Mouse (Mus musculus): Measurements from ENCODE around the gene Malsu1. TPM values are rescaled to one million over a fixed set of nuclear protein-coding genes. Genes with fewer than 3 reads are reported as not detected.

Gene Malsu1
- polyA plus RNA-seq, 1 experiment from 2014 or later: 69.8 TPM

GRCm38 (mm10) chr6:49130328-49130727 is 56.7 kb downstream of the Malsu1 start:
- Histone ChIP-seq H3K9me3 (replicated peaks) (no peaks in the 10 kb centered on the region), H3K4me1 (peaks cover 7% of the 10 kb centered on the region; the same call in 1 of the 2 replicates), H3K4me3 (no peak overlapping the region), H3K27ac (no peak overlapping the region), H3K27me3 (ENCODE audit: low read depth, poor library complexity, severe bottlenecking) (no peaks in the 10 kb centered on the region), H3K36me3 (peaks cover 70% of the 10 kb centered on the region)
- DNase-seq (ENCODE audit: low spot score): no peak

- DNase-seq (ENCODE audit: low spot score): no peak
These were observed 58.3 kb downstream of the Malsu1 start for GRCm38 (mm10) chr6:49131855-49132254.

GRCm38 (mm10) chr6:49132352-49133090 is 58.9 kb downstream of the Malsu1 start:
- H3K27me3 ChIP-seq (ENCODE audit: low read depth, poor library complexity, severe bottlenecking): no peaks in the 10 kb centered on the region
- H3K9me3 ChIP-seq (replicated peaks): no peaks in the 10 kb centered on the region
- H3K4me1 ChIP-seq: peaks cover 10% of the 10 kb centered on the region
- no peak for DNase-seq (ENCODE audit: low spot score)
- whole genome bisulfite sequencing: 61% methylated on average over 6 of the region's 6 CpGs
- H3K4me3 ChIP-seq: no peak overlapping the region
- peaks cover 50% of the 10 kb centered on the region for H3K36me3 ChIP-seq
- H3K27ac ChIP-seq: no peak overlapping the region

More at GRCm38 (mm10) chr6:49131855-49132254, 58.3 kb downstream of the Malsu1 start:
- Histone ChIP-seq H3K27ac (no peak overlapping the region), H3K4me3 (no peak overlapping the region), H3K27me3 (ENCODE audit: low read depth, poor library complexity, severe bottlenecking) (no peaks in the 10 kb centered on the region), H3K4me1 (peaks cover 9% of the 10 kb centered on the region), H3K9me3 (replicated peaks) (no peaks in the 10 kb centered on the region), H3K36me3 (peaks cover 55% of the 10 kb centered on the region)
- 85% methylated on average over 9 of the region's 9 CpGs for WGBS

Other genes starting within 250 kb of the Malsu1 start
- gene Tmem176a, start 232.9 kb upstream of the Malsu1 start, polyA plus RNA-seq (2016; fragmentation: Nextera tagmentation; extraction: Ambion mirVana): 18.0 and 29.0 TPM in 2 replicates
- 34.0 and 57.7 TPM in 2 replicates for gene Tmem176b, start 232.3 kb upstream of the Malsu1 start, polyA plus RNA-seq (2016; fragmentation: Nextera tagmentation; extraction: Ambion mirVana)
- not detected in 2 replicates for gene Aoc1, start 200.9 kb upstream of the Malsu1 start, polyA plus RNA-seq (2016; fragmentation: Nextera tagmentation; extraction: Ambion mirVana)
- not detected in 2 replicates for gene 1600015I10Rik, start 143.9 kb upstream of the Malsu1 start, polyA plus RNA-seq (2016; fragmentation: Nextera tagmentation; extraction: Ambion mirVana)
- not detected in 2 replicates for gene Doxl2, start 98.8 kb upstream of the Malsu1 start, polyA plus RNA-seq (2016; fragmentation: Nextera tagmentation; extraction: Ambion mirVana)
- not detected in 2 replicates for gene Svs1, start 86.9 kb upstream of the Malsu1 start, polyA plus RNA-seq (2016; fragmentation: Nextera tagmentation; extraction: Ambion mirVana)
- gene Gpnmb, start 37.2 kb upstream of the Malsu1 start, polyA plus RNA-seq (2016; fragmentation: Nextera tagmentation; extraction: Ambion mirVana): 0.23 and 0.33 TPM in 2 replicates
- gene Igf2bp3, start 141.2 kb downstream of the Malsu1 start, polyA plus RNA-seq (2016; fragmentation: Nextera tagmentation; extraction: Ambion mirVana): 148 and 149 TPM in 2 replicates
- 126 and 128 TPM in 2 replicates for gene Tra2a, start 190.2 kb downstream of the Malsu1 start, polyA plus RNA-seq (2016; fragmentation: Nextera tagmentation; extraction: Ambion mirVana)
- gene Ccdc126, start 245.5 kb downstream of the Malsu1 start, polyA plus RNA-seq (2016; fragmentation: Nextera tagmentation; extraction: Ambion mirVana): 4.3 and 5.2 TPM in 2 replicates

Measured in limb, embryonic 10.5 days (tissue).